Mouse (Mus musculus) small intestine, adult 2 months (tissue): ENCODE data around the gene Arl15.

ENCODE experiments used
- CTCF ChIP-seq: fragments of 200-500 bp; IDR thresholded peaks from 2 replicates; pipeline ENCODE4 v1.5.1; 2012; ENCODE audit warnings: low read depth, mild to moderate bottlenecking, control low read depth, inconsistent platforms, low read length, moderate library complexity, mixed read lengths; ENCODE audit not compliant: insufficient replicate concordance, insufficient read length; ENCODE audit errors: extremely low read depth
- POLR2A ChIP-seq: fragments of 200-500 bp; IDR thresholded peaks from 2 replicates; pipeline ENCODE4 v1.6.1; 2012; ENCODE audit warnings: low read depth, mild to moderate bottlenecking, control low read depth, inconsistent platforms, low read length, moderate library complexity

DNA sequence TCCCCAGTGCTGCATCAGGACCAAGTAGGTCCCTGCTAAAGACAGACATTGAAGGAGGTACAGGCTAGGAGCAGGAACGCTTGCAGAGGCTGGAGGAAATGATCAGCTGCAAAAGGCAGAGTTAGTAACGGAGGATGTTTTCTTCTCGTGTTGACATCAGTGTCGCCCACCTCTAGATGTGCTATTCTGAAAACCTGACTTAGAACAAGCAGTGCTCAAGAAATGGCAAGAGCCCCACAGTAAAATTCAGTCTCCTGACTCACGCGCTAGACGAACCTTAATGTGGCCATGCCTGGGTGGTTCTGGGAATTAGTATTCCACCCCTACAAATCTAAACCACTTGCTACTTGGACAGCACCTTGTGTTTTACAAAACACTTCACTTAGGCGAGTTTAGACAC, 291.1 kb downstream of the Arl15 start:
- TF ChIP-seq CTCF = no peak
- no peak for TF ChIP-seq POLR2A
